Mouse (Mus musculus) intestine, postnatal 0 days (tissue): Measurements from ENCODE around the gene Prnd. TPM values are rescaled to one million over a fixed set of nuclear protein-coding genes. Genes with fewer than 3 reads are reported as not detected.

Source experiments
- ATAC-seq: fragments of 200-750 bp; cut with Nextera tagmentation; 2 replicates; pipeline ENCODE4 v1.8.0; 2017; ENCODE audit warnings: mild to moderate bottlenecking, moderate TSS enrichment, moderate library complexity
- H3K27ac ChIP-seq: fragments of 300-500 bp; sonication (generic); 2 replicates; pipeline ENCODE4 v1.5.1; 2014; ENCODE audit warnings: mild to moderate bottlenecking, low read depth, low read length, moderate library complexity
- H3K27me3 ChIP-seq: fragments of 300-500 bp; sonication (generic); replicated peaks from 2 replicates; pipeline ENCODE4 v1.6.1; 2014; ENCODE audit warnings: low read length, mixed read lengths; ENCODE audit not compliant: control insufficient read depth, insufficient read depth
- H3K36me3 ChIP-seq: fragments of 300-500 bp; sonication (generic); 2 replicates; pipeline ENCODE4 v1.6.1; 2014; ENCODE audit warnings: mild to moderate bottlenecking, moderate library complexity; ENCODE audit not compliant: control insufficient read depth, insufficient read depth
- H3K4me1 ChIP-seq: fragments of 300-500 bp; sonication (generic); replicated peaks from 2 replicates; pipeline ENCODE4 v1.6.1; 2014; ENCODE audit warnings: antibody characterized with exemption, low read length, mixed read lengths; ENCODE audit not compliant: control insufficient read depth, insufficient read depth
- H3K4me2 ChIP-seq: fragments of 300-500 bp; sonication (generic); replicated peaks from 2 replicates; pipeline ENCODE4 v1.6.1; 2014; ENCODE audit warnings: low read depth, mild to moderate bottlenecking, moderate library complexity
- H3K4me3 ChIP-seq: fragments of 300-500 bp; sonication (generic); 2 replicates; pipeline ENCODE4 v1.5.1; 2014; ENCODE audit warnings: low read depth, low read length
- H3K9ac ChIP-seq: fragments of 300-500 bp; sonication (generic); 2 replicates; pipeline ENCODE4 v1.6.1; 2014; ENCODE audit warnings: mild to moderate bottlenecking, low read depth, low read length
- H3K9me3 ChIP-seq: fragments of 300-500 bp; sonication (generic); 2 replicates; pipeline ENCODE4 v1.6.1; 2016; ENCODE audit warnings: mixed run types; ENCODE audit not compliant: control insufficient read depth
- CTCF ChIP-seq: sonication (generic); IDR thresholded peaks from 2 replicates; pipeline ENCODE4 v1.5.1; 2016; ENCODE audit warnings: low read depth, mild to moderate bottlenecking, control low read depth, antibody characterized with exemption, moderate library complexity
- WGBS: fragments of 180-500 bp; shearing (Covaris S2); extraction: QIAGEN DNeasy Blood & Tissue Kit; methylation state at CpG from one replicate; pipeline ENCODE4 v1.1.7; 2014; 5-methylcytosine and 5-hydroxymethylcytosine counted together
- polyA plus RNA-seq: library from polyadenylated mRNA; unstranded; fragments of >200 nt; fragmentation: Nextera tagmentation; extraction: Ambion mirVana; gene quantifications from 2 replicates; pipeline ENCODE4 v1.2.1, GENCODE M21; 2015

Gene Prnd
- polyA plus RNA-seq, 1 experiment from 2014 or later: 12.2 TPM

DNA sequence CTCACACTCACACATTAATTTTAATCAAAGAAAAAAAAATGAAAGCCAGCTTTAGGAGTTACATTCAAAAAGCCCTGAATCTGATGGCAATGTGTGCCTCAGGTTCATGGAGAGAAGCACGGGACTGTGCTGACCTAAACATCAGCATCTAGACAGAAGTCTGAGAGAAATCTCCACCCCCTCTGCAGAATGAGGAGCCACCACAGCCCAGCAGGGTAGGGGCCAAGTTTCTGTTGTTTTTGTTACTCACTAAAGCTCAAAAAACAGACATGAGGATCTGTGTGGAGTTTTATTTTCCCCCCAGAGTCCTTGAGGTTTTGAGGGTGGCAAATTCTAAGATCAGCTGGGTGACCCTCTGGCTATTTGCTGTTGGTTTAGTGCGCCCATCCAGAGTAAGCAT, 37.9 kb downstream of the Prnd start:
- H3K27ac ChIP-seq: no peak overlapping the region
- H3K4me2 ChIP-seq: no peak overlapping the region
- H3K27me3 ChIP-seq: no peaks in the 10 kb centered on the region
- no peaks in the 10 kb centered on the region for H3K4me1 ChIP-seq
- H3K9ac ChIP-seq: no peak overlapping the region
- H3K36me3 ChIP-seq: no peaks in the 10 kb centered on the region
- TF ChIP-seq CTCF: no peak
- H3K4me3 ChIP-seq: no peak overlapping the region
- H3K9me3 ChIP-seq: no peaks in the 10 kb centered on the region
- WGBS: 82% methylated on average over 2 of the region's 2 CpGs
- no peak for ATAC-seq

DNA sequence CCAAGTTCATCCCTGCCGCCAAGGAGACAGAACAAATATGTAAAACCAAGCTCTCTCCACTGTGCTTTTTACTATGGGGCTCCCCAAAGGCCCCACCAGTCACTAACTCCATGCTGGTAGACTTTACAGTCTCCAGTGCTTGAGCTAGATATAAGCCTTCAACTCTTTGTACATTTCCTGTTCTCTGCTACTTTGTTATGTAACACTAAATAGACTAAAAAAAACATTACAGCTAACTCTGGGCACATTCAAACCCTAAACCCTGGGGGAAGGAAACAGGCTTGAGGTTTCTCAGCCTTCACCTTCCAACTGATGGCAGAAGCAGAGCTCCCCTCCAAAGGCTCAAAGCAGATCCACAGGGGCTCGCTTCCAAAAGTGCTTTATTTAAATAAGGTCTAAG, 41.8 kb downstream of the Prnd start:
- Histone ChIP-seq H3K4me1 (no peaks in the 10 kb centered on the region), H3K36me3 (peaks cover 4% of the 10 kb centered on the region; the same call in 1 of the 2 replicates), H3K27me3 (no peaks in the 10 kb centered on the region), H3K4me3 (no peak overlapping the region), H3K9ac (no peak overlapping the region), H3K9me3 (no peaks in the 10 kb centered on the region), H3K4me2 (no peak overlapping the region), H3K27ac (no peak overlapping the region)
- WGBS: 80% methylated on average over 2 of the region's 2 CpGs
- TF ChIP-seq CTCF: no peak
- ATAC-seq: no peak

- H3K36me3 ChIP-seq: peaks cover 4% of the 10 kb centered on the region; the same call in 1 of the 2 replicates
- H3K4me3 ChIP-seq: no peak overlapping the region
- WGBS: 70% methylated on average over 4 of the region's 4 CpGs
- no peak overlapping the region for H3K9ac ChIP-seq
- no peak overlapping the region for H3K27ac ChIP-seq
- H3K4me2 ChIP-seq: no peak overlapping the region
- no peak for TF ChIP-seq CTCF
- no peak for ATAC-seq
- no peaks in the 10 kb centered on the region for H3K9me3 ChIP-seq
- no peaks in the 10 kb centered on the region for H3K4me1 ChIP-seq
- H3K27me3 ChIP-seq: no peaks in the 10 kb centered on the region
Observed at GRCm38 (mm10) chr2:131993151-131993550, 42.5 kb downstream of the Prnd start.

GRCm38 (mm10) chr2:131993563-131994088, 43.0 kb downstream of the Prnd start:
- Histone ChIP-seq H3K9me3 (no peaks in the 10 kb centered on the region), H3K4me1 (no peaks in the 10 kb centered on the region), H3K9ac (no peak overlapping the region), H3K27me3 (no peaks in the 10 kb centered on the region), H3K4me2 (no peak overlapping the region), H3K4me3 (no peak overlapping the region), H3K36me3 (peaks cover 4% of the 10 kb centered on the region; the same call in 1 of the 2 replicates), H3K27ac (no peak overlapping the region)
- WGBS: 48% methylated on average over 14 of the region's 14 CpGs
- no peak for ATAC-seq
- no peak for TF ChIP-seq CTCF

DNA sequence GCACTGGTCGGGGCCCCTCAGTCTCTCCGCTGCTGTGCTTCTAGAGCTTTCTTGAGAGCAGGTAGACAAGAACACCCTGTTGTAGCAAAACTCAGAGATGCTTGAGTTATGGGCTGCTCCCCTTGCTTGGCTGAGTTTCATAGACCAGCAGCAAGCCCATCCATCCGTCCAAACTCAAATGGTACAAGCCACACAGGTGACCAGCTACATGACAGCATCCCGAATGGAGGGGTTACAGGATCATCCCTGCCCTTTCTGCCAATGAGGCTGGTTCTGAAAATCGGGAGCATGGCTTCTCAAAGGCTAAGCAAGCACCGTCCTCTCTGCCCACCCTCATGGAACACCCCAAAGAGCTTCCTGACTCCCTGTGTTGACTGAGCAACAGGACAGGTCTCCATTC, 44.3 kb downstream of the Prnd start:
- Histone ChIP-seq H3K4me3 (no peak overlapping the region), H3K27me3 (no peaks in the 10 kb centered on the region), H3K9ac (no peak overlapping the region), H3K4me2 (no peak overlapping the region), H3K4me1 (no peaks in the 10 kb centered on the region), H3K36me3 (peaks cover 4% of the 10 kb centered on the region; the same call in 1 of the 2 replicates), H3K27ac (no peak overlapping the region), H3K9me3 (no peaks in the 10 kb centered on the region)
- ATAC-seq: no peak
- WGBS: 91% methylated on average over 6 of the region's 6 CpGs
- TF ChIP-seq CTCF: no peak

GRCm38 (mm10) chr2:131995742-131996141, 45.1 kb downstream of the Prnd start:
- TF ChIP-seq CTCF: no peak
- WGBS: 80% methylated on average over 12 of the region's 12 CpGs
- Histone ChIP-seq H3K4me2 (no peak overlapping the region), H3K27ac (no peak overlapping the region), H3K27me3 (no peaks in the 10 kb centered on the region), H3K36me3 (peaks cover 4% of the 10 kb centered on the region; the same call in 1 of the 2 replicates), H3K4me3 (no peak overlapping the region), H3K9ac (no peak overlapping the region), H3K9me3 (no peaks in the 10 kb centered on the region), H3K4me1 (no peaks in the 10 kb centered on the region)
- no peak for ATAC-seq

DNA sequence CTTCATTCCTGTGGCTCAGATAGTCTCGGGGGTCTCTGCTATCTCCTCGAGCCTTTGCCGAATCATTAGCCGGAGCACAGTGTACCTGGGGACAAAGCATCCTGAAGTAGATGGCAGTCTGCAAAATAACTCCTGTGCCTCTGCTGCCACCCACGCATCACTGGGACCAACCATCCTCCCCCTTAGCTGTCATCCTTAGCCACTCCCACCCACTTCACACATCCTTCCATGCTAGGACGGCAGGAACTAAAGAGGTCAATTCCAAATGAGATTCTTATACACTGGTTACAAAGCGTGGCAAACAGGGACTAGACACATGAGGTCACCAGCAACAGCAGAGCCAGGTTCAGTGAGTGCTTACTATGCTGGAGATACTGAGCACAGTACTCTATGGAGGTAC, 45.7 kb downstream of the Prnd start:
- Histone ChIP-seq H3K4me3 (no peak overlapping the region), H3K27me3 (no peaks in the 10 kb centered on the region), H3K4me1 (no peaks in the 10 kb centered on the region), H3K27ac (no peak overlapping the region), H3K4me2 (no peak overlapping the region), H3K36me3 (peaks cover 4% of the 10 kb centered on the region; the same call in 1 of the 2 replicates), H3K9me3 (no peaks in the 10 kb centered on the region), H3K9ac (no peak overlapping the region)
- TF ChIP-seq CTCF: no peak
- WGBS: 79% methylated on average over 7 of the region's 7 CpGs
- ATAC-seq: no peak
